Mouse (Mus musculus): ENCODE data around the gene Eya3. TPM values are rescaled to one million over a fixed set of nuclear protein-coding genes. Genes with fewer than 3 reads are reported as not detected.
"Not testable (repeated sequence)": the region's sequence is repeated elsewhere in the genome, so short reads cannot be mapped to it uniquely, and the experiment has no call there.

Gene Eya3
- polyA plus RNA-seq, 1 experiment from 2014 or later = 33.4 TPM

- Histone ChIP-seq H3K4me3 (replicated peaks) (peak overlapping the region; percentile 66), H3K9me3 (replicated peaks) (no peaks in the 10 kb centered on the region), H3K4me2 (peak overlapping the region; percentile 93), H3K36me3 (peaks cover 12% of the 10 kb centered on the region; the same call in 1 of the 2 replicates), H3K4me1 (peaks cover 10% of the 10 kb centered on the region), H3K27me3 (no peaks in the 10 kb centered on the region), H3K27ac (no peak overlapping the region), H3K9ac (peak overlapping the region; percentile 64)
- WGBS = 41% methylated on average over 12 of the region's 12 CpGs
- no peak for ATAC-seq (replicated peaks; ENCODE audit: low FRiP score)
These were observed 92.8 kb downstream of the Eya3 start for GRCm38 (mm10) chr4:132731616-132732015.

- Histone ChIP-seq H3K4me3 (replicated peaks) (peak within 1 kb of the TSS; percentile 66), H3K9me3 (replicated peaks) (no peaks in the 10 kb centered on the region), H3K4me2 (peak within 1 kb of the TSS; percentile 93), H3K27ac (peak within 1 kb of the TSS; percentile 37), H3K9ac (peak within 1 kb of the TSS; percentile 64), H3K27me3 (no peaks in the 10 kb centered on the region), H3K36me3 (peaks cover 6% of the 10 kb centered on the region; the same call in 1 of the 2 replicates), H3K4me1 (peaks cover 10% of the 10 kb centered on the region)
- WGBS = 2% methylated on average over 34 of the region's 34 CpGs
- peak; percentile 97 for ATAC-seq (replicated peaks; ENCODE audit: low FRiP score)
These were observed 93.4 kb downstream of the Eya3 start, which contains the start of gene Xkr8 for GRCm38 (mm10) chr4:132732148-132732684. Gene Xkr8, minus strand, starts transcription at chr4:132732546.

GRCm38 (mm10) chr4:132733071-132733770 is 94.4 kb downstream of the Eya3 start:
- H3K9me3 ChIP-seq (replicated peaks) = no peaks in the 10 kb centered on the region
- no peak for ATAC-seq (replicated peaks; ENCODE audit: low FRiP score)
- H3K27ac ChIP-seq = 0 out of 2 replicates have a peak overlapping the region, but pooled peaks have one; percentile 14
- H3K4me2 ChIP-seq = no peak overlapping the region
- H3K36me3 ChIP-seq = no peaks in the 10 kb centered on the region
- H3K4me3 ChIP-seq (replicated peaks) = 0 out of 2 replicates have a peak overlapping the region, but pooled peaks have one; percentile 66
- no peak overlapping the region for H3K9ac ChIP-seq
- WGBS = 94% methylated on average over 25 of the region's 25 CpGs
- no peaks in the 10 kb centered on the region for H3K27me3 ChIP-seq
- peaks cover 10% of the 10 kb centered on the region for H3K4me1 ChIP-seq

- ATAC-seq (replicated peaks; ENCODE audit: low FRiP score) = no peak
- Histone ChIP-seq H3K4me2 (no peak overlapping the region), H3K27ac (no peak overlapping the region), H3K36me3 (no peaks in the 10 kb centered on the region), H3K4me3 (replicated peaks) (no peak overlapping the region), H3K9me3 (replicated peaks) (no peaks in the 10 kb centered on the region), H3K4me1 (peaks cover 10% of the 10 kb centered on the region), H3K27me3 (no peaks in the 10 kb centered on the region), H3K9ac (no peak overlapping the region)
- 94% methylated on average over 2 of the region's 2 CpGs for WGBS
These were observed 96.0 kb downstream of the Eya3 start for GRCm38 (mm10) chr4:132734766-132735165.

- Histone ChIP-seq H3K4me1 (peaks cover 10% of the 10 kb centered on the region), H3K9me3 (replicated peaks) (no peaks in the 10 kb centered on the region), H3K27ac (no peak overlapping the region), H3K4me3 (replicated peaks) (no peak overlapping the region), H3K27me3 (no peaks in the 10 kb centered on the region), H3K9ac (no peak overlapping the region), H3K36me3 (no peaks in the 10 kb centered on the region), H3K4me2 (no peak overlapping the region)
- WGBS = 88% methylated on average over 2 of the region's 2 CpGs
- no peak for ATAC-seq (replicated peaks; ENCODE audit: low FRiP score)
These were observed 96.6 kb downstream of the Eya3 start for GRCm38 (mm10) chr4:132735389-132735788.

- no peak overlapping the region for H3K27ac ChIP-seq
- H3K4me3 ChIP-seq (replicated peaks) = no peak overlapping the region
- ATAC-seq (replicated peaks; ENCODE audit: low FRiP score) = no peak
- no peaks in the 10 kb centered on the region for H3K36me3 ChIP-seq
- H3K9ac ChIP-seq = no peak overlapping the region
- H3K27me3 ChIP-seq = no peaks in the 10 kb centered on the region
- 54% methylated on average over 3 of the region's 3 CpGs for WGBS
- H3K4me1 ChIP-seq = peaks cover 10% of the 10 kb centered on the region
- no peaks in the 10 kb centered on the region for H3K9me3 ChIP-seq (replicated peaks)
- no peak overlapping the region for H3K4me2 ChIP-seq
These were observed 97.1 kb downstream of the Eya3 start for GRCm38 (mm10) chr4:132735894-132736293.

- H3K4me2 ChIP-seq; ATAC-seq (replicated peaks; ENCODE audit: low FRiP score); H3K9me3 ChIP-seq (replicated peaks); H3K36me3 ChIP-seq; H3K27ac ChIP-seq; H3K4me1 ChIP-seq; H3K4me3 ChIP-seq (replicated peaks); H3K27me3 ChIP-seq; H3K9ac ChIP-seq: not testable (repeated sequence)
- 89% methylated on average over 9 of the region's 9 CpGs for WGBS
These were observed 98.4 kb downstream of the Eya3 start for GRCm38 (mm10) chr4:132737154-132737553.

- H3K9me3 ChIP-seq (replicated peaks) = no peaks in the 10 kb centered on the region
- no peak for ATAC-seq (replicated peaks; ENCODE audit: low FRiP score)
These were observed 102.7 kb downstream of the Eya3 start for GRCm38 (mm10) chr4:132741491-132741890.

GRCm38 (mm10) chr4:132743992-132744911 is 105.5 kb downstream of the Eya3 start:
- WGBS = 64% methylated on average over 11 of the region's 11 CpGs

More at GRCm38 (mm10) chr4:132741491-132741890, 102.7 kb downstream of the Eya3 start:
- Histone ChIP-seq H3K36me3 (no peaks in the 10 kb centered on the region), H3K4me2 (no peak overlapping the region), H3K4me3 (replicated peaks) (no peak overlapping the region), H3K27me3 (no peaks in the 10 kb centered on the region), H3K4me1 (peaks cover 9% of the 10 kb centered on the region; the same call in 1 of the 2 replicates), H3K9ac (no peak overlapping the region), H3K27ac (no peak overlapping the region)
- WGBS = 93% methylated on average over 7 of the region's 7 CpGs

GRCm38 (mm10) chr4:132746911-132747517 is 108.2 kb downstream of the Eya3 start:
- Histone ChIP-seq H3K9me3 (replicated peaks) (no peaks in the 10 kb centered on the region), H3K4me1 (peaks cover 9% of the 10 kb centered on the region; the same call in 1 of the 2 replicates), H3K36me3 (no peaks in the 10 kb centered on the region), H3K27ac (peak overlapping the region; percentile 58), H3K4me2 (no peak overlapping the region), H3K27me3 (no peaks in the 10 kb centered on the region), H3K9ac (no peak overlapping the region), H3K4me3 (replicated peaks) (no peak overlapping the region)
- no peak for ATAC-seq (replicated peaks; ENCODE audit: low FRiP score)
- WGBS = 93% methylated on average over 9 of the region's 9 CpGs

More at GRCm38 (mm10) chr4:132743992-132744911, 105.5 kb downstream of the Eya3 start:
- Histone ChIP-seq H3K9me3 (replicated peaks) (no peaks in the 10 kb centered on the region), H3K36me3 (no peaks in the 10 kb centered on the region), H3K4me2 (no peak overlapping the region), H3K27ac (no peak overlapping the region), H3K27me3 (no peaks in the 10 kb centered on the region), H3K4me3 (replicated peaks) (no peak overlapping the region), H3K9ac (no peak overlapping the region), H3K4me1 (peaks cover 9% of the 10 kb centered on the region; the same call in 1 of the 2 replicates)
- no peak for ATAC-seq (replicated peaks; ENCODE audit: low FRiP score)

GRCm38 (mm10) chr4:132747664-132748259 is 109.0 kb downstream of the Eya3 start:
- Histone ChIP-seq H3K4me3 (replicated peaks) (peak overlapping the region; percentile 19; the same call in 1 of the 2 replicates), H3K9ac (no peak overlapping the region), H3K4me2 (peak overlapping the region; percentile 33), H3K27me3 (no peaks in the 10 kb centered on the region), H3K27ac (peak overlapping the region; percentile 58), H3K4me1 (peaks cover 9% of the 10 kb centered on the region; the same call in 1 of the 2 replicates), H3K9me3 (replicated peaks) (no peaks in the 10 kb centered on the region), H3K36me3 (no peaks in the 10 kb centered on the region)
- no peak for ATAC-seq (replicated peaks; ENCODE audit: low FRiP score)
- WGBS = 55% methylated on average over 9 of the region's 9 CpGs
